Mouse (Mus musculus) MEL (cell line): ENCODE results near the gene Nos1. TPM values are rescaled to one million over a fixed set of nuclear protein-coding genes. Genes with fewer than 3 reads are reported as not detected.

Source experiments
- DNase-seq: peaks from one replicate; pipeline ENCODE4 v3.0.0; 2011; ENCODE audit warnings: low read depth, low spot score
- H3K27ac ChIP-seq: 2 replicates; pipeline ENCODE4 v1.5.1; 2012; ENCODE audit warnings: low read depth, mild to moderate bottlenecking, control low read depth, low read length, moderate library complexity; ENCODE audit not compliant: control insufficient read depth
- H3K27me3 ChIP-seq, 2 experiments: fragments of 150-350 bp in 1 of 2; sonication (generic) in 1 of 2; 2 replicates each; pipeline ENCODE4 v1.6.1; 2012; ENCODE audit warnings: low read length in 2 of 2, mild to moderate bottlenecking in 2 of 2, improper control_type of control experiment in 1 of 2, moderate library complexity in 1 of 2; ENCODE audit not compliant: insufficient read depth in 2 of 2, control insufficient read depth in 1 of 2
- H3K36me3 ChIP-seq, 2 experiments: 2 replicates each; pipeline ENCODE4 v1.6.1; 2012 to 2014; ENCODE audit warnings: low read length in 2 of 2, improper control_type of control experiment in 1 of 2, inconsistent platforms in 1 of 2, mild to moderate bottlenecking in 1 of 2; ENCODE audit not compliant: insufficient read depth in 2 of 2, control insufficient read depth in 1 of 2
- H3K4me1 ChIP-seq, 2 experiments: fragments of 150-350 bp in 1 of 2; sonication (generic) in 1 of 2; 2 replicates each; pipeline ENCODE4 v1.6.1; 2012; ENCODE audit warnings: low read length in 2 of 2, improper control_type of control experiment in 1 of 2, mild to moderate bottlenecking in 1 of 2; ENCODE audit not compliant: insufficient read depth in 2 of 2, control insufficient read depth in 1 of 2
- H3K4me3 ChIP-seq, 2 experiments: fragments of 150-350 bp in 1 of 2; sonication (generic) in 1 of 2; 2 replicates each; pipeline ENCODE4 v1.5.1; 2012; ENCODE audit warnings: low read depth in 2 of 2, low read length in 2 of 2, mild to moderate bottlenecking in 2 of 2, moderate library complexity in 2 of 2, control low read depth in 1 of 2, improper control_type of control experiment in 1 of 2; ENCODE audit not compliant: control insufficient read depth in 1 of 2, insufficient read depth in 1 of 2
- H3K79me2 ChIP-seq: 2 replicates; pipeline ENCODE4 v1.6.1; 2012; ENCODE audit warnings: mild to moderate bottlenecking, low read length, moderate library complexity; ENCODE audit not compliant: control insufficient read depth, poor library complexity, insufficient read depth
- H3K9ac ChIP-seq: 2 replicates; pipeline ENCODE4 v1.6.1; 2012; ENCODE audit warnings: low read depth, mild to moderate bottlenecking, control low read depth, low read length, moderate library complexity; ENCODE audit not compliant: control insufficient read depth, poor library complexity, severe bottlenecking
- H3K9me3 ChIP-seq: fragments of 150-350 bp; sonication (generic); replicated peaks from 2 replicates; pipeline ENCODE4 v1.6.1; 2012; ENCODE audit warnings: mild to moderate bottlenecking, low read length, improper control_type of control experiment, moderate library complexity; ENCODE audit not compliant: insufficient read depth
- BHLHE40 ChIP-seq: IDR thresholded peaks from 2 replicates; pipeline ENCODE4 v1.6.1; 2012; ENCODE audit warnings: low read depth, mild to moderate bottlenecking, inconsistent platforms, low read length, improper control_type of control experiment, borderline replicate concordance
- CHD2 ChIP-seq: IDR thresholded peaks from 2 replicates; pipeline ENCODE4 v1.6.1; 2011; ENCODE audit warnings: low read length, improper control_type of control experiment
- E2F4 ChIP-seq: IDR thresholded peaks from 2 replicates; pipeline ENCODE4 v1.6.1; 2011; ENCODE audit warnings: low read depth, low read length, improper control_type of control experiment, borderline replicate concordance
- EP300 ChIP-seq, 2 experiments: IDR thresholded peaks; 2 replicates each; pipeline ENCODE4 v1.6.1; 2011; ENCODE audit warnings: improper control_type of control experiment in 2 of 2, low read length in 2 of 2, low read depth in 1 of 2, mild to moderate bottlenecking in 1 of 2
- ETS1 ChIP-seq: IDR thresholded peaks from 2 replicates; pipeline ENCODE4 v1.6.1; 2012; ENCODE audit warnings: low read depth, mild to moderate bottlenecking, inconsistent platforms, low read length, improper control_type of control experiment, moderate library complexity
- GABPA ChIP-seq: IDR thresholded peaks from 2 replicates; pipeline ENCODE4 v1.6.1; 2012; ENCODE audit warnings: low read depth, mild to moderate bottlenecking, inconsistent platforms, low read length, improper control_type of control experiment, moderate library complexity
- GATA1 ChIP-seq: IDR thresholded peaks from 2 replicates; pipeline ENCODE4 v1.6.1; 2011; ENCODE audit warnings: low read depth, low read length, improper control_type of control experiment
- HCFC1 ChIP-seq: IDR thresholded peaks from 2 replicates; pipeline ENCODE4 v1.6.1; 2012; ENCODE audit warnings: low read depth, mild to moderate bottlenecking, inconsistent platforms, low read length, improper control_type of control experiment, moderate library complexity
- JUND ChIP-seq: IDR thresholded peaks from 2 replicates; pipeline ENCODE4 v1.6.1; 2011; ENCODE audit warnings: low read depth, mild to moderate bottlenecking, improper control_type of control experiment, low read length
- KAT2A ChIP-seq: conservative IDR thresholded peaks from 2 replicates; pipeline ENCODE4 v1.6.1; 2012; ENCODE audit warnings: low read depth, low read length, improper control_type of control experiment, inconsistent platforms
- MAX ChIP-seq: IDR thresholded peaks from 2 replicates; pipeline ENCODE4 v1.6.1; 2011; ENCODE audit warnings: low read length, improper control_type of control experiment
- MXI1 ChIP-seq: IDR thresholded peaks from 2 replicates; pipeline ENCODE4 v1.6.1; 2011; ENCODE audit warnings: mild to moderate bottlenecking, low read depth, low read length, improper control_type of control experiment
- MYB ChIP-seq: IDR thresholded peaks from 2 replicates; pipeline ENCODE4 v1.6.1; 2011; ENCODE audit warnings: mild to moderate bottlenecking, low read depth, low read length, improper control_type of control experiment
- NRF1 ChIP-seq: IDR thresholded peaks from 2 replicates; pipeline ENCODE4 v1.6.1; 2014; ENCODE audit warnings: low read depth, mild to moderate bottlenecking, inconsistent platforms, low read length, improper control_type of control experiment, moderate library complexity; ENCODE audit not compliant: poor library complexity, insufficient read depth, severe bottlenecking
- POLR2A ChIP-seq, 2 experiments: IDR thresholded peaks; 2 replicates each; pipeline ENCODE4 v1.6.1; 2011 to 2012; ENCODE audit warnings: low read length in 2 of 2, mild to moderate bottlenecking in 2 of 2, control low read depth in 1 of 2, improper control_type of control experiment in 1 of 2, low read depth in 1 of 2, moderate library complexity in 1 of 2; ENCODE audit not compliant: control insufficient read depth in 1 of 2, insufficient read depth in 1 of 2, poor library complexity in 1 of 2
- POLR2AphosphoS2 ChIP-seq: IDR thresholded peaks from 2 replicates; pipeline ENCODE4 v1.6.1; 2011; ENCODE audit warnings: low read length, improper control_type of control experiment
- RAD21 ChIP-seq: IDR thresholded peaks from 2 replicates; pipeline ENCODE4 v1.6.1; 2011; ENCODE audit warnings: mild to moderate bottlenecking, low read depth, low read length, improper control_type of control experiment
- RCOR1 ChIP-seq: IDR thresholded peaks from 2 replicates; pipeline ENCODE4 v1.6.1; 2012; ENCODE audit warnings: low read depth, mild to moderate bottlenecking, inconsistent platforms, low read length, improper control_type of control experiment
- SIN3A ChIP-seq: IDR thresholded peaks from 2 replicates; pipeline ENCODE4 v1.6.1; 2012; ENCODE audit warnings: low read length, improper control_type of control experiment, inconsistent platforms
- TAL1 ChIP-seq: IDR thresholded peaks from 2 replicates; pipeline ENCODE4 v1.6.1; 2012; ENCODE audit warnings: mild to moderate bottlenecking, inconsistent platforms, low read length, moderate library complexity, mixed read lengths
- UBTF ChIP-seq: IDR thresholded peaks from 2 replicates; pipeline ENCODE4 v1.6.1; 2012; ENCODE audit warnings: low read depth, mild to moderate bottlenecking, inconsistent platforms, low read length, improper control_type of control experiment, moderate library complexity, borderline replicate concordance; ENCODE audit not compliant: insufficient read depth
- ZNF384 ChIP-seq: IDR thresholded peaks from 2 replicates; pipeline ENCODE4 v1.6.1; 2012; ENCODE audit warnings: low read depth, mild to moderate bottlenecking, inconsistent platforms, low read length, improper control_type of control experiment
- polyA plus RNA-seq, 2 experiments: library from polyadenylated mRNA; stranded (reverse) in 1 of 2; unstranded in 1 of 2; fragments of >175 nt in 1 of 2; fragments of >200 nt in 1 of 2; gene quantifications; 2 replicates each; pipeline versions ENCODE4 v1.2.1 to v1.2.4; 2012; ENCODE audit warnings: low replicate concordance in 2 of 2, low read depth in 1 of 2; ENCODE audit not compliant: insufficient read length in 2 of 2, insufficient read depth in 1 of 2, missing spikeins in 1 of 2
- total RNA-seq: library from RNA; depleted of rRNA; stranded (reverse); fragments of 300-350 nt; gene quantifications from 2 replicates; pipeline ENCODE4 v1.2.3, GENCODE M21; 2012

Nos1 gene
- total and polyA plus RNA-seq, 3 experiments, result 0.35 to 1.5 TPM; not detected in 1

- peak; percentile 2 for DNase-seq
- TF ChIP-seq KAT2A (no peak), MYB (no peak), TAL1 (no peak), MAX (no peak), UBTF (no peak), NRF1 (no peak), CHD2 (no peak), GABPA (no peak), ZNF384 (no peak), ETS1 (no peak), POLR2AphosphoS2 (no peak), JUND (no peak), RAD21 (no peak), RCOR1 (no peak)
- TF ChIP-seq, all 39 proteins: peak for 0
- H3K4me1 ChIP-seq, result no peaks in the 10 kb centered on the region
- no peaks in the 10 kb centered on the region for H3K27me3 ChIP-seq
- no peak overlapping the region for H3K27ac ChIP-seq
- no peaks in the 10 kb centered on the region for H3K79me2 ChIP-seq
- H3K4me3 ChIP-seq, result no peak overlapping the region
- H3K9me3 ChIP-seq, result no peaks in the 10 kb centered on the region
- no peaks in the 10 kb centered on the region for H3K36me3 ChIP-seq
- no peak overlapping the region for H3K9ac ChIP-seq
Measured at GRCm38 (mm10) chr5:117844611-117845010, 63.8 kb downstream of the Nos1 start.

- Histone ChIP-seq H3K27me3 (no peaks in the 10 kb centered on the region), H3K9ac (no peak overlapping the region), H3K36me3 (no peaks in the 10 kb centered on the region), H3K79me2 (no peaks in the 10 kb centered on the region), H3K4me1 (no peaks in the 10 kb centered on the region), H3K4me3 (no peak overlapping the region), H3K9me3 (no peaks in the 10 kb centered on the region), H3K27ac (no peak overlapping the region)
- TF ChIP-seq UBTF, result no peak
- no peak for TF ChIP-seq MXI1
- no peak for TF ChIP-seq SIN3A
- no peak for TF ChIP-seq RCOR1
- TF ChIP-seq HCFC1, result no peak
- TF ChIP-seq BHLHE40, result no peak
- no peak for TF ChIP-seq POLR2A (IDR thresholded peaks at IDR 0.05; ENCODE audit: control insufficient read depth in 1 of 2, insufficient read depth in 1 of 2, low read depth in 1 of 2, low read length in 2 of 2, poor library complexity in 1 of 2)
- no peak for TF ChIP-seq ZNF384
- TF ChIP-seq JUND, result no peak
- no peak for TF ChIP-seq GATA1
- TF ChIP-seq GABPA, result no peak
- no peak for TF ChIP-seq EP300 (IDR thresholded peaks at IDR 0.05; ENCODE audit: low read depth in 1 of 2, low read length in 2 of 2)
- no peak for TF ChIP-seq E2F4
- no peak for TF ChIP-seq NRF1
- TF ChIP-seq MAX, result no peak
- DNase-seq, result no peak
Measured at GRCm38 (mm10) chr5:117850474-117850873, 69.6 kb downstream of the Nos1 start.
